Mouse (Mus musculus) retina, adult 2 months (tissue): ENCODE results near the gene Slc25a18.
"Not testable (repeated sequence)": the region's sequence is repeated elsewhere in the genome, so short reads cannot be mapped to it uniquely, and the experiment has no call there.

ENCODE experiments used
- DNase-seq: peaks from one replicate; pipeline ENCODE4 v3.0.0-alpha.2; 2012; ENCODE audit warnings: low read depth, low spot score

The Slc25a18 gene

DNA sequence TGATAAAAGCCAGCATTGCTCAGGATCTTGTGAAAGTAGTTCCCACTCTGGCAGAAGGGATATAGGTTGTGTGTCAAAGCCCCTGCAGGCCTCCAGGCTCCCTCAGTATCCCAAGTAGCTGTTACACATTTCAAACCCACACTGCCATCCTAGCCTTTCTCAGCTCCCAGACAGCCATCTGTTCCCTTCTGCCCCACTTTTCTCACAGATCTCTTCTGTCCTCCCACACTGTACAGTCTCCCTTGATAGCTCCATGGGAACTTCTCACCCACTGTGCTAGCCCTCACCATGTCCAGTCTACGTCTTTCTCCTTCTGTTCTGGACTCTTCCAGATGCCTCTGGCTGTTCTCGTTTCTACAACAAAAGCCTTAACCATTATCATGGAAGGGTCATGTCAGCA is 22.7 kb downstream of the Slc25a18 start:
- DNase-seq, result no peak

DNA sequence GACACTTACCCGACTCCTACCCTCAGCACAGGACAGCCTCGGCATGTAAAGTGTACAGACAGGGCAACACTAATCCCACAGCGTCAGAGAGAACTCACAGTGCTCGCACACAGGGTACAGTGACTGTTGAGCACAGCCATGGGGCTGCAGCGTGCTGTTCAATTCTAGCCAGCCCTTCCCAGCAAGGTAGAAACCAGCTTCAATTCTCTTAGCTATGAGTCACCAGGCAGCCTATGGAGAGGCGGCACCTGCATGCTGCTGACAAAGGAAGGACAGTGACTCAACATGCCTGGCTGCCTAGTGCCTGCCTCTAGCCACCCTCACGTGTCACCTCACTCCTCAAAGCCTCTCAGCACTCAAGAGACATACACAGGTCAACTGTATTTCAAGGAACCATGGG is 24.6 kb downstream of the Slc25a18 start:
- no peak for DNase-seq

DNA sequence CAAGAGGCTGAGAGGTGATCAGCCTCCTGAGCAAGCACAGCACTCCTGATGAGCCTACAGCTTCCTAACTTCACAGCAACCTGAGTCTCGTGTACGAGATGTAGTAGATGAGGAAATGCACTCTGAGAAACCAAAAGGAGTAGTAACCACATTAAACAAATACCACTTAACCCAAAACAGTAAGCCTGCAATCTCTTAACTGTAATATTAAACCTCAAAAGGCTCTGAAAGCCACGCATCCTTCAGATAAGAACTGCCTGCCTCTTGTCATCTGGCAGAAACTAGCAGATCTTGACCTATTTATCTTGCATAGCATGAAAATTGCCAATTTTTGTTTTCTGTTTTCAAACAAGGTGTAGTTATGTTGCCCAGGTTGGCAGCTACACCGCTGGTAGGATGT is 25.5 kb downstream of the Slc25a18 start:
- no peak for DNase-seq

DNA sequence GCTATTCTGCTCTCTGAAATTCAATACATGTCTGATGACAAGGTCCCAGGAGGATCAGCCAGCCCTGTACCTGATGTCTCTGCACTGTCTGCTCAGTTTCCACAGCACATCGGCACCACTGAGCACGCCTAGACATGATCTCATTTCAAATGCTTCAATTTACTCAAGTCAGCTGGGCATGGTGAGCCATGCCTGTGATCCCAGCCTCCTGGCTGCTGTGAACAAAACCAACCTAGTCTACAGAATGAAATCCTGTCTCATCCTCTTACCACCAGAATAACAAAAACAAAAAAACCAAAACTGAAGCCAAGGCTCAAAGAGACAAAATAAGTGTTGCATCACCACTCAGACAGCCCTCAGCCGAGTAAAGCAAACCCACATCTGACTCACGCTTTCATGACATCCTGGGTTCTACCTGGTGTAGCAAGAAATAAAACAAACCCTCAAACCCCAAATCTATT is 26.2 kb downstream of the Slc25a18 start:
- DNase-seq, result no peak

DNA sequence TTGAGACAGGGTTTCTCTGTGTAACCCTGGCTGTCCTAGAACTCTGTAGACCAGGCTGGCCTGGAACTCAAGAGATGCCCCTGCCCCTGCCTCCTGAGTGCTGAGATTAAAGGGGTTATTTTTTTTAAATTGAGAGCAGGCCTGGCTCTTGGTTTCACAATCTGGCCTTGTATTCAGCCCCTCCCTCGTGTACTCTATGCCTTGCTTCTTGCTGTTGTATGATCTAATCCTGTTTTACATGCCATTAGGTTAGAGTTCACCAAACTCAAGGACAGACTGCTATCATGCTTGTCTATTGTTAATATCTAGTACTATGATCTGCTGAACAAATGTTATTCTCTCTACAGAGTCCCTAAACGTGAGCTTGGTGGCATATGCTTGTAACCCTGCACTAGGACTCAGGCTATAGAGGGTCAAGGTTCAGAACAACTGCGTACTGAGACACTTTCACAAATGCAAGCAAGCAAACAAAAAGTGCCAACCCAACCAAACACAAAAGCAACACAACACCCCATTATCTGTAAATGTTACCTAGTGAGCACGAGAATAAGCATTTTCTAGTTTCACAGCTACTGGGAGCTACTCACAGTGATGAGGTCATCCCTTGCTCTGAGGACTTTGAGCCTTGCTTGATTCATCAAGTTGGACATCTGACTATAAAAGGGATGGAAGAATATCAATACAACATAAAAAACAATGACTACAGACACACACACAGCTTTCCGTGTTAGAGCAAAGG is 33.8 kb downstream of the Slc25a18 start:
- no peak for DNase-seq

DNA sequence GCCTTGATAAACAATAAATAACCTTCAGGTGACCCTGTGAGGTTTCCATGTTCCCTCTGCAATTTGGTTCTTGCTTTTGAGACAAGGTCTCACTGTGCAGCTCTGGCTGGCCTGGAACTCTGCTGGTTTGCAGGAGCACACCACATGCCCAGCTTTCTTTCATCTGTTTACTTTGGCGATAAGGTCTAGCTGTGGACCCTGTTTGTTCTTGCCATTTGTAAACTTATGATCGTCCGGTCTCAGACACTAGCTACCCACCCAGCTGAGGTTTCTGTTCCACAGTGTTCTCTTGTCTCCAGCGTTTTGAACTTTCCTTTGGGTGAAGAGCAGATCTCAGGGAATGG is 34.3 kb downstream of the Slc25a18 start:
- no peak for DNase-seq

DNA sequence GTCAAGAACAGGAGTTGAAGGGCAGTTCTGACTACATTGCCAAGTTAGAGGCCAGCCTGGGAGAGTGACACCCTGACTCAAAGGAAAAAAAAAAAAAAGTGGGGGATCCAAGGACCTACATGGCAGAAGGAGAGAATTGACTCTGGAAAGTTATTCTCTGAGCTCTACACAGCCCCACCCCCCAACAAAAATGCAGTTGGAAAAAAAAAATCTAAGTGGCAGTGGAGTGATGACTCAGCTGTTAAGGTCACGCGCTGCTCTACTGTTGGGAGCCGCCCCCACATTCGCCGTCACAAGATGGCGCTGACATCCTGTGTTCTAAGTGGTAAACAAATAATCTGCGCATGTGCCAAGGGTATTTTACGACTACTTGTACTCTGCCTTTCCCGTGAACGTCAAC is 38.6 kb downstream of the Slc25a18 start:
- not testable (repeated sequence) for DNase-seq

DNA sequence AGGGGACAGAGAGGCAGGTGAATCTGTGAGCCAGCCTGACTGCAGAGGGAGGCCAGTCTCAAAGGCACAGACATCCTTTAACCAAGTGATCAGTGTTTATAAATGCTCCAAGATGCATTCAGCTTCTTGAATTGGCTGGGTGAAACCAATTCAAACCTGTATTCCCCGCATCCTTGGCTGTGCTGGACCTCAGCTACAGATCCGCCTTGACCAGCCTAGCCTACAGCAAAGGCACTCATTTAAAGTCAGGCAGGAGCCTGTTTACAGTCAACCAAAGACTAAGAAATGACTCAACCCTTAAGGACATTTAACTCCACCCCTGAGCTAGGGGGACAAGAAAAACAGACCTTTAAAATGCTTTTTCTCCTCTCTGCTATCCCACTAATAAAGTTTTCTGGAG is 45.9 kb downstream of the Slc25a18 start:
- DNase-seq, result no peak

DNA sequence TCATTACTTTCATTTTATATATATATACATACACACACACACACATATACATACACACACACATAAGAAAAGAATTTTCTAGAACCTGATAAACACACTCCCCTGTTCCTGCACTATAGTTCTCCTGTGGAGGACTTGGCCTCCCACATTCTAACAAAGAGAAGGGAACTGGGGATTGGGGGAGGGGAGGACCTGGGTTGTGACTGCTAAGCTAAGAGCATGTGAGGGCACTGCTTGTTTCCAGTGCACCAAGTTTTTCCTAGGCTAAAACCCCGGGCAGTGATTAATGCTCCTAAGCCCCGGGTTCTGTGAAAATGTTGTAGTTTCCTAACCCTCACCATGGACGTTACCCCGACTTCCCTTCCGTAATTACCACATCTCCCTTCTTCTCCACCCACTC is 46.8 kb downstream of the Slc25a18 start:
- DNase-seq, result no peak

DNA sequence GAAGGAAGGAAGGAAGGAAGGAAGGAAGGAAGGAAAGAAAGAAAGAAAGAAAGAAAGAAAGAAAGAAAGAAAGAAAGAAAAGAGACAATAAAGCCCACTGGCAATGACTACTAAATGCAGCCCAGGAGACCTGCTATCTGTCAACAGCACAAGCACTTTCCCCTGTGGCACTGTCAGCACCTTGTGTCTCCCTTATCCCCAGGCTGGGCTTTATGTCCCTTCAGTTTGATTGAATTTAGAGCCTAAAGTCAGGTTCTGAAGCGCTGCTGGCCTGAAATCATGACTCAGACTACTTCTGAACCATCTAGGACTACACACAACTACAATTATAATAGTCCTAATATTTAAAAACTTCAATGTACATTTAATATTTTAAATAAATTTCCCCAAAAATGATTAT is 47.6 kb downstream of the Slc25a18 start:
- DNase-seq, result no peak

DNA sequence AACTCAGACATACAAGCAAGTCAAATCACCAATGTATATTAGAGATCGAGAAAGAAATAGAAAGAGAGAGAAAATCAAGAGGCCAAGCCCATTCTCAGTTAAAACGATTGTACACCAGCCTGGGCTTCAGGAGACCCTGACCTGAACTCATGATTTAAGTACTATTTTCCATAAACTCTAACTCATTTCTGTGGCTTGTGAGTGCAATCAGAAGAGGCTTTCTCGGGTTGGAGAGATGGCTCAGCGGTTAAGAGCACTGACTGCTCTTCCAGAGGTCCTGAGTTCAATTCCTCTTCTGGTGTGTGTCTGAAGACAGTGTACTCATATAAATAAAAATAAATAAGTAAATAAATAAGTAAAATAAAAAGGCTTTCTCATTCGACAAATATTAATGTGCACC is 48.3 kb downstream of the Slc25a18 start:
- DNase-seq, result no peak

DNA sequence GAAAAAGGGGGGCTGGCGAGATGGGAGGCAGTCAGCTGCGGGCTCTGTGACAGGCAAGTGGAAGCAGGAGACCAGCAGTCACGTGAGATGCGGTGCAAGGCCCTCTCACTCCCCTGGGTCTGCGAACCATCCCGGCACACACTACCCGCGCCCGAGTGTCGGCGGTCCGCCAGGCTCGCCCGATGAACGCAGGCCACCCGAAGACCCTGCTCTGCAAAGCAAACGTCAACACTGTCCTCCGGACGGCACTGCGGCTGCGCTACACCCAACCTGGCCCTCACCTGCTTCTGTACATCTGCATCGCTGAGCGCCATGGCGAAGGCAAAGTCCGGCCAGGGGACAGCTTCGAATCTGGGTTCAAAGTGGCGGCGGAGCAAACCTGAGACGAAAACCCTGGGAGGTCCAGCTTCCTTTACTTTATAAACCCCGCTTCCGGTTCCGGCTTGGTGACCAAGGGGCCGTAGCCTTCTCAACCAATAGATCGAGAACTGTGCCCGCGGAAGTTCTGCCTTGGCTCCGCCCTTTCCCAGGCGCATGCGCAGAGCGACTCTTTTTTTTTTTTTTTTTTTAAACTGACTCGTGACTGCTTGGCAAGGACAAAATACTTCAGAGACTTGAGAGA is 49.0 kb downstream of the Slc25a18 start, which contains the start of gene Atp6v1e1:
TSS of gene Atp6v1e1 (minus strand) at position 487 of the 622 bp plus-strand sequence.
- peak; percentile 93 for DNase-seq

DNA sequence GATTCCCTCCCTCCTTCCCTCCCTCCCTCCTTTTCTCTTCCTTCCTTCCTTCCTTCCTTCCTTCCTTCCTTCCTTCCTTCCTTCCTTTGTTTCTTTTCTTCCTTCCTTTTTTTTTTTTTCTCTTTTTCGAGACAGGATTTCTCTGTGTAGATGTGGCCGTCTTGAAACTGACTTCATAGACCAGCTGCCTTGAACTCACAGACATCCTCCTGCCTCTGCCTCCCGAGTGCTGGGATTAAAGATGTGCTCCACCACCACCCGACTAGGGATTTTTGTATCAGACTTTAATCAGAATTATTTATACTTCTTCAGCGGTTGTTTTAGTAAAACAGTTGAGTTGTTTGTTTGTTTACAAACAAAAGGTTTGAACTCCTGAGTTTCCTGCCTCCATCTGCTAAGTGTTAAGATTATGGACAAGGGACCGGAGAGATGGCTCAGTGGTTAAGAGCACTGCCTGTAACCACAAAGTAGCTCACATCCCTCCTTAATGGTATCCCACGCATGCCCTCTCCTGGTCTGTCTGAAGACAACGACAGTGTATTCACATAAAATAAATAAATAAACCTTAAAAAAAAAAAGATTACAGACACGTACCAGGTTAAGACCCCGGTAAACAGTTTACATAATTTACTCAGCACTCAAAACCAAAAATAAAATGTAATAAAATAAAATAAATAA is 49.7 kb downstream of the Slc25a18 start:
- peak; percentile 22 for DNase-seq

DNA sequence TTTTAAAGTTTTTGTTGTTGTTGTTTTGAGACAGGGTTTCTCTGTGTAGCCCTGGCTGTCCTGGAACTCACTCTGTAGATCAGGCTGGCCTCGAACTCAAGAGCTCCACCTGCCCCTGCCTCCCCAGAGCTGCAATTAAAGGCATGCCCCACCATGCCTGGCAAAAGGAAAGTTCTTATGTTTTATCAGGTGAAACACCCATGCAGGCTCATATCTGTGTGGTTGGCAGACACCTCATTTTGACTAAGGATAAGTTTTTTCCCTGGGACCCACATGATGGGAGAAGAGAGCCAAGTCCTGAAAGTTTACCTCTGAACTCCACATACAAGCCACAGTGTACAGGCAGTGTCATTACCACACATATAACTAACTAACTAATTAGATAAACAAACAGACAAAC is 56.7 kb downstream of the Slc25a18 start:
- no peak for DNase-seq

DNA sequence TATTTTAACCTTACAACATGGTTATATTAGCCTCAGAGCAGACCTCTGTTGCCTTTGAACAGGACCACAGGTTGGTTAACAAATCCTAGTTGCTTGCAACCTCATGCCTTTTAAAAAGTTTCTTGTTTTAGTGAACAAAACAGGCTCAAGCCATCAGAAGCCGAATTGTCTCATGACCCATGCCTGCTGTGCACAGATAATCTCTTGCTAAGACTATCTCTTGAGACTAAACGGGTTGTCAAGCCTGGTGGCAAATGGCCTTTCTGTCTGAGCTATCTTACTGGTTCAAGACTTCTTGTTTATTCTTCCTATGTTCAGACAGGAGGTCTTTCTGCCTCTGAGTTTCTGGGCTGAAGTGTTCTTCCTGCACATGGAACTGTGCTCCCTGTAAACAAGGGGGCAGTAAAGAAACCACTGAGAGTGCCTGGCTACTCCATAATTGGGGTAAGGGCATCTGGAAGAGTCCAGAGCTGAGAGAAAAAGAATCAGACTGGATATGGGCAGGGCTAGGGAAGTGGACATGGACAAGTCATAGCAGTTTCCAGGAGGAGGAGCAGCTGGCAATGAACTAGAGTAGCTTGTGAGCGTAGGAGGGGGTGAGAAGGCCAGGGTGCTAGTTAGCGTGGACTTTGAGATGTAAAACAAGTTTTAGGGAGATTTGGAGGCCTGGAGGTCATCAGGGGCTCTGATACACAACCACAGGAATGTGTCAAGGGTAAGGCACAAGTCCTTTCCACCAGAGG is 57.7 kb downstream of the Slc25a18 start:
- DNase-seq, result no peak

DNA sequence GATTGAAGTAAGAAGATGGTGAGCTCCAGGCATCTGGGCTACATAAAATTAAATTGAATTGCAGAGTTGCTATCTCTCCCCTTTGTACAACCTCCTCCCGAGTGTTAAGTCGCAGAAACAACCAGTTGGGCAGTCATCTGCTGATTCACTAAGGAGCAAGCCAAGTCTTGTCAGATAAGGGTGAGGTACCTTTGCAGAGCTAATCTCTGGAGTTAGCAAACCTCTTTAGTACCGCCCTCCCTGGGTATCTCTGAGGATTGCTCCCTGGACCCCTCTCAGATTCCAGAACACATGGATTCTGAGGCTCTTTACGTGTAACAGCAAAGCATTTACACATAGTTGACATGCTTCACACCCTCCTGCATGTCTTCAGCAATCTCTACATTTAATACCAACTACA is 58.7 kb downstream of the Slc25a18 start:
- no peak for DNase-seq

DNA sequence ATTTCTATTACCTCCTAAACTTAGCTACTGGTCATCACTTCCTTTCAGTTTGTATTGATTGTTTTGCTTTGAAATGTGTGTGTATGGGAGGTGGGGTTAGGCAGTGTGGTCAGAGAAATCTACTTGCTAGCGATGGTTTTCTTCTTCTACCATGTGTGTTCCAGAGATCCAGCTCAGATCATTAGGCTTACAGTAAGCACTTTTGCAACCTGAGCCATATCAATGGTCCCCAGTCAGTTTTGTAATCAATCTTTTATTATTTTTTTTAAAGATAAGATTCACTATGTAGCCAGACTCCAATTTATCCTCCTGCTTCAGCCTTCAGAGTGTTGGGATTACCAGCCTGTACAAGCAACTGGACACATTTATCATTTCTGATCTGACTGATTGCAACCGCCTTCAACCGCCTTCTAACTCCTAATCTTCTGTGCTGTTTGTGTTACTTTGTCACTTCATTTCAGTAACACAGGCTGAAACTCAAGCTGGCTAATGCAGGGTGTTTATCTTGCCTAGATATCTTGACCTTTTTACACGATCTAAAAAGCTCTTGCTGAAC is 61.5 kb downstream of the Slc25a18 start:
- no peak for DNase-seq

DNA sequence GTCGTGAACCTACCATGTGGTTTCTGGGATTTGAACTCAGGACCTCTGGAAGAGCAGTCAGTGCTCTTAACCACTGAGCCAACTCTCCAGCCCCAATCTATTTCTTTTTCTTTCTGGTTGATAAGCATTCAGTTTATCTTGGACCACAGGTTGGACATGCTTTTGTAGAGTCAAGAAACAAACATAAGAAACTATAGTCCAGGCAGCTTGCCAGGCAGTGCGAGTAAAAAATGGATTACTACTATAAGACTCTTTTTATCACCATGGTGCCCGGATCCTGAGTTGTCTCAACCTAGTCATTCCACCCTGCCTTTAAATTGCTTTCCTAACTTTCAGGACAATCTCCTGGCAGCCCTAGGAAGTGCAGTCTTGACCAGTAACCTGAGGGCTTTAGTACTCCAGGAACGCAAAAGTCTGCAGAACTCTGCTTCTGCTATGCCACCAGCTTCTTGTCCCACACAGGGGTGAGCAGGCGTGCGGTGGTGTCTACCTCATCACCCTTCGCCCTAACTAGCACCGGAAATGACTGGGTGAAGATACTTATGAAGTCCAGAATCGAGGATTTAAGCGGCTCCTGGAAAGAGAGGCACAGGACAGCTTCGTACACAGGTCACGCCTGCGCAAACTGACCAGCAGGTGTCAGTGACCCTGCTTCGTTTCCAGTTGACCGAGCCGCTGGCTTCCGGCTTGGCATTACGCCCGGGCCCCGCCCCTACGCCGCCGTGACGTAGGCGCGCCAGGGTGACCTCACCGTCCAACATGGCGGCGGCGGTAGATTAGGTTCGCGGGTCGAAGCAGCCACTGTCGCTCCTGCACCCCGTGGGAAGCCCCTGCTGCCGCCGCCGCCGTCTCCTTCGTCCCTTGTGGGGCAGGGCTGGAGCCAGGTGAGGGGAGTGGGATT is 62.3 kb downstream of the Slc25a18 start, which contains the start of gene Bcl2l13:
TSS of gene Bcl2l13 (plus strand) at position 739 of the 901 bp plus-strand sequence.
- peak; percentile 90 for DNase-seq

DNA sequence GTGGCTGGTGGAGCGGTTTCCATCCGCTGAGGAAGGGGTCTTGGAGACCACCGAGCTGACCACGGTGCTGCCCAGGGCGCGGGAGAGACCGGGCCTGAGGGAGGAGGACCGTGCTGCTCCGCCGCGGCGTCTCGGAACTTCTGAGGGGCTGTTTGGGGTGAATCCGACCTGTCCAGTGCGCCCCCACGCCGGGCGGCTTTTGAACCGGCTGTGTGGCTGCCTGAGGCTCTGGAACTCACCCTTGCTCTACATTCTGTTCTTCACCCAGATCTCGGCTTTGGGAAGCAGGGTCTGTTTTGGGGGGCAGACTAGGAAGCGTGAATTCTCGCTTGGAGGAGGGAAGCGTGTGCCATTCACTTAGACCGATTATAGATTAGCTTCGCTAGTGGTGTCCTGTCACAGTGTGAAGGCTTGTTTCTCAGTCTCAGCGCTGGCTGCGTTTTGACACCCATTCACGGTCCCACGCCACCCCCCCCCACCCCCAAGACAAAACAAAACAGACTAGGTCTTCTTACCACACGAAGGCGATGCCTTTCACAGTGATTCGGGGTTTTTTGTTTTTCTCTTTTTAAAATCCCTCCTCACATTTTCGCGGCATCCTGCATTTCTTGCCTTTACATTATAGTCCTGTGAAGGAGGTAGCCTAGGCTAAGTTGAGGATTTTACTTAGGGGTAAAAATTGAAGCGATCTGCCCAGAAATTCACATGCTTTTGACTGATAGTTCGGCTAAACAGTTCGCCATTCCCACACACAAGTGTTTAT is 63.2 kb downstream of the Slc25a18 start:
- DNase-seq, result no peak

DNA sequence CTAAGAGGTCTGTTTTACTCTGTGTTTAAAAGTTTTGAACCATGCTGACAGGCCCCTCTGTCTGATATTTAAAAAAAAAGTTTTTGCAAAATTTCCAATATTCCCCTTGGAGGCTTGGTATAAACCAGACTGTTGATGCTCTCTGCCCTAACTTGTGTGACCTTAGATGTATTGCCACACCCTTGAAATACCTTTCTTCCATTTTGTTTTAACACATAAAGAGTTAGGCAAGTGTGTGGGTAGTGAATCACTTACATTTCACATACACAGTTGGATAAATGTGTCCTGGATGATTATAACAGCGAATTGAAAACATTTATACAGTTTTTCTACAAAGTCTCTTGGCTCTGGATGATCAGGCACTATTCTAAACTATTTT is 63.8 kb downstream of the Slc25a18 start:
- no peak for DNase-seq
